Mouse (Mus musculus) gastrocnemius, postnatal 14 days (tissue): ENCODE data around the gene Me1. TPM values are rescaled to one million over a fixed set of nuclear protein-coding genes. Genes with fewer than 3 reads are reported as not detected.

Experiments
- DNase-seq: peaks from one replicate; pipeline ENCODE4 v3.0.0; 2021; ENCODE audit warnings: mixed read lengths
- intact Hi-C: fragments of 180-260 bp; cut with DNase I; formaldehyde crosslinking; loops from one replicate; pipeline ENCODE4 v1.15.1; 2025; ENCODE audit warnings: low total_unique reads
- total RNA-seq, 2 experiments: library from RNA; stranded (reverse); gene quantifications; 2 replicates each; pipeline ENCODE4 v1.2.3; 2021

The Me1 gene
- total RNA-seq, 2 experiments from 2014 or later: 44.0 to 53.4 TPM

GRCm38 (mm10) chr9:86712648-86713047, 16.9 kb upstream of the Me1 start:
- intact Hi-C loops: no loop called here
- no peak for DNase-seq

DNA sequence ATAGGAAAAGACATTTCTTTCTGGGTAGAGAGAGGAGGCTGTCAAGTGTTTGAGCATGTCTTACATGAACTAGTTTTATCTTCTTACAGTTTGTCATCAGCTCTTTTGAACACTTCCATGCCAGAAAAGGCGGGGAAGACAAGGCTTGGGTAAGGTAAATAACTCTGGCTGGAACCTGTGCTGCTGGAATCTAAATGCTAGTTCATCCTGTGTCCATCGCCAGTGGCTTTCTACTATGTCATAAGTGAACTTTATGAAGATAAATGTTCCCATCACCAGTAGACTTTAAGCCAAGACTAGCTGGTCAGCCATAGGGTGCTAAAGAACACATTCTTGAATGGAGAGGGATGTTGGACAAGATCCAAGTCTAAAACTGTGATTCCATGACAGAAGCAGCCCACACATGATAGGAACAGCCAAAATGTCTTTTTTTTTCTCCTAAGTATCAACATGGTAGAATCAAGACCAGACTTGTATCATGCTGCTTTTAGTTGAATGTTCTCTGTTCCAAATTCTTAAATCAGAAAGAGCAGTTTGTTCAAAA, 14.4 kb upstream of the Me1 start:
- intact Hi-C loops: no loop called here
- no peak for DNase-seq

- no peak for DNase-seq
- intact Hi-C loops: no loop called here
Measured at GRCm38 (mm10) chr9:86708921-86709320, 13.2 kb upstream of the Me1 start.

- intact Hi-C loops: no loop called here
- DNase-seq: no peak
Measured at GRCm38 (mm10) chr9:86707431-86707830, 11.7 kb upstream of the Me1 start.

DNA sequence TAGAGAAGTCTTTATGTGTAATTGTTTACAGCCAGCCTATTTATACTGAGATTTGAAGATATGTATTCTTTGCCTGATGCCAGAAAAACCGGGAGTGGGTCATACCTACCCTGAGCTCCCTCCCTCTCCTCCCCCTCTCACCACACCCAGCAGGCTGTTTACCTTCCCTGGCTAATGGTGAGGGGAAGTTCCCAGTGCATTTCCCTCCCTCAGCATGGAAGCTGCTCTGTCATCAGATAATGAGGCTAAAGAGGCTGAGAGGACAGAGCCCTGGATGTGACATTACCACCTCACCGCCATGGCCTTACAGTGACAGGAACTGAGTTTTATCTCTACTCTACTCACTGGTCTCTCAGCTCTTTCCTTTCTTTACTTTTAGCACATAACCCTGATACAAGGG, 6.1 kb upstream of the Me1 start:
- no peak for DNase-seq
- intact Hi-C loops: no loop called here

DNA sequence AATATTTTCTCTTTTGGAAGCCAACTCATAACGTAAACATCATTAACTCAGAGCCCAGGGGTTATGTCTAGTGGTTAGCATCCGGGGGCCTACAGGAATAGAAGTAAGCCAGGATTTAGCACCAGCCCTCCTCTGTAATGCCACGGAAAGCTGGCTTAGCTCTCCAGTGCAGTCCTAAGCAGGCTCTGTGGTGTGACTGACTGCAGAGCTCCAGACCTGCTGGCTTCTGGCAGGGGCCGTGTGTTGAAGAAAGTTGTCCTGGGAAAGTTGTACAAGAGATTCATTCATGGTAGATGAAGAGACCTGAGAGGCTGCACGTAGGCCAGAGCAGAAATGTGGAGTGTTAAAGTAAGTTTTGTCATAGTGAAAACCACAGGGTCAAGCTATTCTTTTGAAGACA, 5.5 kb upstream of the Me1 start:
- DNase-seq: no peak
- intact Hi-C loops: no loop called here

DNA sequence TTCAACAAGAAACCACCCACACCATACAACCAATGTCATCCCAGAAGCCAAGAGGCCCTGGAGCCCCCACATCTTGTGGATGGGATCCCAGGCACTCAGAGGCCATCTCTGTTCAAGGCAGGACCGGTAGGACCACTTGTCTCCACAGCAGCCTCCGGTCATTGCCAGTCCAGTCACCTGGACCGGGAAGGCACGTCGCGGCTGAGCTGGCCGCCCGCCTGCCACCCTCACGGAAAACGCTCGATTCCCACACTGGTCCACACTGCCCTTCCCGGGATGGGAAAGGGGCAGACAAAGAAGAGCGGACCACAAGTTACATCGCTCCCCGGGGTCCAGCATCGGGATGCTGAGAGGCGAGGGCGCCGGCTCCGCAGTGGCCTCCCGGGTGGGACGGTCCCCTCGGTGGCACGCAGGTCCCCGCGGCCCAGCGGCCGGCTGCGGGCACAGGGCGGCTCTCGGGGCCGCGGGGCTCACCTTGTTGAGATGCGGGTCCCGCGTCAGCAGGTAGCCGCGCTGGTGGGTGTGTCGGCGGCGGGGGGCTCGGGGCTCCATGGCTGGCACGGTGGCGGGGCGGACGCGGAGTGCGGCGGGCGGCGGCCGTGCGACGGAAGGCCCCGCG, 445 bp downstream of the Me1 start:
- peak; percentile 15 for DNase-seq
- intact Hi-C loops: no loop called here

DNA sequence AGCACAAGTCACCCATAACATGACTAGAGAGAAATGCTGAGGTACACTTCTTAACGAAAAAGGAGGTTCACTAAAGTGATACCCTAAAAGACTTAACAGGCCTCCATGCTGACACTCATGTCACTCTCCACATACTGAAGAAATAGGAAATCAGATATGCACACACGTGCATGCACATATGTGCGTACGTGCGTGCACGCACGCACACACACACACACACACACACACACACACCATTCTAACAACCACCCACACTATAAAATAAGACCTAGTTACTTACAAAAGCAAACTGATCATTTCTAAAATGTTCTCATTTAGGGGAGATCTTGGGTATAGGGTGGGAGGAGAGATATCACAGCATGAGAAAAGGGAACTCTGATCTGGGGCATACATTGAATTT, 1.1 kb downstream of the Me1 start:
- intact Hi-C loops: no loop called here
- no peak for DNase-seq

DNA sequence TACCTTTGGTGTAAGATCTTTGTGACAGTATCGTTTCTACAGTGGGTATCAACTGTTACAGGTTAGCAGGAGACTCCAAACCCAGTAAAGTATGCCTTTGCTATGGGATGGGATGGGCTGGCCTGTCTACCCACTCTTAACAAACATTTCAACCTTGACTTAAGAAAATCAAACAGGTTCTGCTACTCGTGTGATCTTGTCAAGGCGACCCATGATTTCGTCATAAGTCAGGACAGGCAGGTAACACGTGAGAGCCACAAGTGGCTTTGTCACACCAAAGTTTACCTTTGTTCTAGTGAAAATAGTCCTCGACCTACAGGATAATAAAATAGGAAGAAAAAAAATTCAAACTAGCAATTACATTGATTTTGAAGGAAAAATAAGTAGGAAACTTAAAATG, 1.8 kb downstream of the Me1 start:
- no peak for DNase-seq
- intact Hi-C loops: no loop called here

DNA sequence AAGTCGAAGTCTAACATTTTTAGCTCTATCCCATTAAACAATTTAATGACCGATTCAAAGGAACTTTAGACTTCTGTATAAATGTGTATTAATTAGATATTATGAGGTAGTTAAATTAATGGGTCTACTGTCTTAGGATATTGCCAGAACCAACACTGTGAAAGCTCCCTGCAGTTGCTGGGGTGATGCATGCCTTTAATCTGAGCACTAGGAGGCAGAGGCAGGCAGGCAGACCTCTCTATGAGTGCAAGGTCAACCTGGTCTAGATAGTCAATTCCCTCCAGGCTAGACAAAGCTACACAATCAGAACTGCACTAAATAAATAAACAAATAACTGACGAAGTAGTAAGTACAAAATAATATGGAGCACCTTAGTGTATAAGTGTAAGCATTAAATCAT, 3.1 kb downstream of the Me1 start:
- no peak for DNase-seq
- intact Hi-C loops: no loop called here

- intact Hi-C loops: no loop called here
- DNase-seq: no peak
Measured at GRCm38 (mm10) chr9:86692251-86692650, 3.5 kb downstream of the Me1 start.

GRCm38 (mm10) chr9:86691101-86691500, 4.7 kb downstream of the Me1 start:
- intact Hi-C loops: no loop called here
- no peak for DNase-seq

GRCm38 (mm10) chr9:86683713-86684209, 12.0 kb downstream of the Me1 start:
- intact Hi-C loops: no loop called here
- DNase-seq: no peak

DNA sequence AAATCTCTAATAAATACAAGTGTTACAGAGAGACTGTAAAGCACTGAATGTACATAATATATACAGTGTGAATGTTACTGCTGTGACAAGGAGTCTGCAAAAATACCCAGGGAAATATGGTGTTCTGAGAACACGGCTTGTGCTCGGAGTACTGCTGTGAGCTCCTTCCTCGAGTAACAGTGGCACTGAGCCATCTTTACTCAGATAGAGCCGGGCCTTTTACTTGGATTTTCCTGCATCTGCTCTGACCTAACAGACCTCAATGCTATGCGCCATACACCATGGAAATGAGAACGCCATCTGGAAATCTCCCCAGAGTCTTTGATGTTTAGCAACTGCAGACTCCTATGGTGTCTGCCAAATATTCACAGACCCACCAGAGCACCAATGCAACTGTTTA, 12.9 kb downstream of the Me1 start:
- DNase-seq: no peak
- intact Hi-C loops: no loop called here

GRCm38 (mm10) chr9:86682278-86682677, 13.5 kb downstream of the Me1 start:
- intact Hi-C loops: no loop called here
- no peak for DNase-seq

DNA sequence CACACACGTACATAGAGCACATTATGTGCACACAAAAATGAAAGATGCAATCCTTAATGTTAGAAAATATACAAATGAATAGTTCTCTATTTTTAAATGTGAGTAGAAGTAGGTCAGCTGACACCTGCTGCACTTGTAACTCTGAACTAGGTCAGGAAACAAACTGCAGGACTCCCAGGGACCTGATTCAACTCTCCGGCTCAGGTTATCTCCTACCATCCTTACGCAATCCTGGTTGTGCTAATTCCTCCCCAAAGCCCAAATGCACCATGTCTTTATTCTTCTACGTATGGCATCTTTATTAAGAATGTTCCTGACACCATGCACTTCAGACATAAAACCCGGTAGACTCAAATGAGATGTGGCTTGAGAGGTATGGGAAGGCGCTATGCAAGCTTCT, 15.3 kb downstream of the Me1 start:
- DNase-seq: no peak
- intact Hi-C loops: no loop called here

- DNase-seq: no peak
- intact Hi-C loops: no loop called here
Measured at GRCm38 (mm10) chr9:86679843-86680417, 15.8 kb downstream of the Me1 start.

DNA sequence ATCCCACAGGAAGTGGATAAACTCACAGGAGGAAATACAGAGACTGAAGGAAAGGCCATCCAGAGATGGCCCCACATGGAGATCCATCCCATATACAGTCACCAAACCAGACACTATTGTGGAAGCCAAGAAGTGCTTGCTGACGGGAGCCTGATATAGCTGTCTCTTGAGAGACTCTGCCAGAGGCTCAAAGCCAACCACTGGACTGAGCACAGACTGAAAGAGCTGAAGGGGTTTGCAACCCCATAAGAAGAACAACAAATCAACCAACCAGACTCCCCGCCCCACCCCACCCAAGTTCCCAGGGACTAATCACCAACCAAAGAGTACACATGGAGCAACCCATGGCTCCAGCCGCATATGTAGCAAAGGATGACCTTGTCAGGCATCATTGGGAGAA, 19.5 kb downstream of the Me1 start:
- intact Hi-C loops: no loop called here
- no peak for DNase-seq

DNA sequence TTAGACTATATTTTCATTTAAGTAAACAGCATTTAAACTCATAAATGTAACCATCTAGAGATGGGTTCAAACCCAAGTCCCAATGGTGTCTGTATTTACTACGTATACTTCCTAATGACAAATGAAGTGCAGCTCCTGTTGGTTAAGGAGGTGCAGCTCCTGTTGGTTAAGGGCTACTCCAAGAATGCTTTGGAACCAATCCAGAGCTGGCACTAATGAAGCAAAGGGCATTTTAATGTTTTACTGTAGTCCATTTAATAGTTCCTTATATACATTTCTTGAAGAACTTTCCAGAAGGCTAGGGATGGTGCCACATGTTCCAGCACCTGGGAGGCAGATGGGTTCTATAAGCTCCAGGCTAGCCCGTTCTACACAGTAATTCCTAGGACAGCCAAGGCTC, 20.3 kb downstream of the Me1 start:
- intact Hi-C loops: no loop called here
- no peak for DNase-seq

DNA sequence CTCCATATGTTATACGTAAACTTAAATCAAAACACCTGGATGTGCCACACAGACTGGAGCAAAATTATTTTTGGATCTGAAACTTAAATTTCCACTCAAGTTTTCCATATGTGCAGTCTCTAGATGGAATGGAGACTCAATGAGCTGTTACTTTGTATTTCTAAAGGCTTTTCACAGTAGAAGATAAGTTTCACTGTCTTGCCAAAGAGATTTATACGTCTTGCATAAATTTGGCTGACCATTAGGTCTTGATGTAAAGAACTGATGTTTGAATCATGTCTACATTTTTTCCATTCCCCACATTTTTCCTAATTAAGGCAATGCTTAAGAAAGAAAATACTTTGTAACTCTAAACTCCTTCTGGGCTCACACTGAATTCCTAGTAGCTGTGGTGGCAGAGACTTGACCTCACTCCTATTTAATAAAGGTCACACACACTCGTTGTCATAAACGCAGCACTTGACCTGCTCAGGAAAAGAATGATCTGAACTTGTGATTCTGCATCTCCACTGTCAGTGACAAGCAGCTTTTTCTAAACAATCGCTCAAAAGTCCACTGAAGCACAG, 22.8 kb downstream of the Me1 start:
- no peak for DNase-seq
- intact Hi-C loops: no loop called here

DNA sequence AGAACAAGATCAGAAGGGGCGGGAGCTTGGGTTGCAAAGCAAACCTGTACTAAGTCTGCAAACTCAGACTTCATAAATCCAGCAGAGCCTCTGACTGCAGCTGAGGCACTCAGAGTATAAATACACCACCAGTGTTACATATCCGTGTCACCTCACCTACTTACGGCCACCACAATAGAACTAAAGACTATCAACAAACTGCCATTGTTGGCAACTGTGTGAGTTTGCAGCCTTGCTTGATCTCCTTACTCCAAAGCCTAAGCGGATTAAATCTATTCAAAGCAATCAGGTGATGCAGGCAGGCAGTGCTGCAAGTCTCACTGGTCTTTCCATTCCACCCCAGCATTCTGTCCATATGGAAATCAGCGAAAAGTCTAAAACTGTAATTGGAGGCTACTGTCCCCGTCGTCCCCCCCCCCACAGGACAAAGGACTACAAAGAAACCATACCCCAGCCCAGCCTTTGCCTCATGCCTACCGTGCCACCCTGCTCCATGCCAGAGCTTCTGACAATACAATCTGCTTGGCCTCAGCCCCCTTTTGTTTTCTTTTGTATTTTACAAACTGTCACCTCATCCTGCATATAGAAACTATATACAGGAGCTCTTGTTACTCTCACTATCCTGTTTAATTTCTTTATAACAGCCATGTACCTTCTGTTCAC, 27.0 kb downstream of the Me1 start:
- DNase-seq: no peak
- intact Hi-C loops: no loop called here
